Mouse (Mus musculus) kidney, adult 2 months (tissue): ENCODE results near the gene Dhrs2.

ENCODE experiments used
- CTCF ChIP-seq: fragments of 200-500 bp; conservative IDR thresholded peaks from 2 replicates; pipeline ENCODE4 v1.5.1; 2011; ENCODE audit warnings: low read depth, mild to moderate bottlenecking, control low read depth, low read length, moderate library complexity, mixed read lengths; ENCODE audit not compliant: insufficient read depth, insufficient read length
- POLR2A ChIP-seq: fragments of 200-500 bp; IDR thresholded peaks from one replicate; pipeline ENCODE4 v1.6.1; 2011; ENCODE audit warnings: low read depth, low read length, control low read depth

DNA sequence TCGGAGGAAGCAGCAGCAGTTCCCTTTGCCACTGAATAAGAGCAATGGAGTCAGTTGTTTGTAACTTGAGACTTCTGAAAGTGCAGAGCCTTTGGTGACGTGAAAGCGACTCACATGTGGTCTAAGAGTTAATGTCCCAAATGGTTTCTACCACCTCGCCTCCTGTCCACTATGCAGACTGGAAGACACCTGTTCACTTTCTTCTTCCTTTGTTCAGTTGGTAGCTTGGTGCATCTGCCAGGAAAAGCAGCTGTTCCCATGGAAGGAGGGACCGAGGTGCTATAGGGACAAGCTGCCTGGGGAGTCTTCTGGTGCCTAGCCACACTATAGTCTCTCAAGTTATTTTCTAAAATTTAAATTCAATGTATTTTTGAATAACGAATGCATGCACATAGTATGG, 27.0 kb upstream of the Dhrs2 start:
- no peak for TF ChIP-seq CTCF
- TF ChIP-seq POLR2A: no peak
